Mouse (Mus musculus): Measurements from ENCODE around the gene Tmem131l.
A peak's percentile ranks its signal among the peaks of the same experiment; 100 is the strongest.

Tmem131l gene

GRCm38 (mm10) chr3:84010995-84011663, 28.8 kb downstream of the Tmem131l start:
- no peak for DNase-seq

- no peak for DNase-seq
Observed at GRCm38 (mm10) chr3:84005989-84006388, 34.0 kb downstream of the Tmem131l start.

GRCm38 (mm10) chr3:84004330-84005090, 35.5 kb downstream of the Tmem131l start:
- DNase-seq, result no peak

GRCm38 (mm10) chr3:84002433-84003090, 37.4 kb downstream of the Tmem131l start:
- DNase-seq, result no peak

- DNase-seq, result no peak
Observed at GRCm38 (mm10) chr3:83997563-83997962, 42.4 kb downstream of the Tmem131l start.

- DNase-seq, result no peak
Observed at GRCm38 (mm10) chr3:83997036-83997435, 42.9 kb downstream of the Tmem131l start.

- DNase-seq, result no peak
Observed at GRCm38 (mm10) chr3:83996086-83996485, 43.9 kb downstream of the Tmem131l start.

GRCm38 (mm10) chr3:83995254-83995830, 44.6 kb downstream of the Tmem131l start:
- DNase-seq, result peak in 1 of 2 experiments; percentile 29

- DNase-seq, result peak; percentile 51 to 72
Observed at GRCm38 (mm10) chr3:83994217-83994839, 45.6 kb downstream of the Tmem131l start.

GRCm38 (mm10) chr3:83993089-83993516, 46.9 kb downstream of the Tmem131l start:
- DNase-seq, result peak; percentile 69 to 78

GRCm38 (mm10) chr3:83991691-83992524, 48.1 kb downstream of the Tmem131l start:
- DNase-seq, result no peak

- no peak for DNase-seq
Observed at GRCm38 (mm10) chr3:83988214-83988613, 51.8 kb downstream of the Tmem131l start.

GRCm38 (mm10) chr3:83987533-83988112, 52.4 kb downstream of the Tmem131l start:
- DNase-seq, result no peak

GRCm38 (mm10) chr3:83986740-83987139, 53.2 kb downstream of the Tmem131l start:
- no peak for DNase-seq

GRCm38 (mm10) chr3:83985426-83985825, 54.5 kb downstream of the Tmem131l start:
- DNase-seq, result no peak

- DNase-seq, result peak in 1 of 2 experiments; percentile 9
Observed at GRCm38 (mm10) chr3:83984379-83984778, 55.6 kb downstream of the Tmem131l start.

GRCm38 (mm10) chr3:83982821-83983220, 57.2 kb downstream of the Tmem131l start:
- DNase-seq, result peak in 1 of 2 experiments; percentile 4

- DNase-seq, result no peak
Observed at GRCm38 (mm10) chr3:83980231-83980872, 59.6 kb downstream of the Tmem131l start.

- no peak for DNase-seq
Observed at GRCm38 (mm10) chr3:83978497-83979410, 61.2 kb downstream of the Tmem131l start.

- DNase-seq, result no peak
Observed at GRCm38 (mm10) chr3:83977817-83978216, 62.2 kb downstream of the Tmem131l start.

All from lung, postnatal 4 days (tissue).